Mouse (Mus musculus): ENCODE data around the gene Stx8. TPM values are rescaled to one million over a fixed set of nuclear protein-coding genes. Genes with fewer than 3 reads are reported as not detected.

Gene Stx8
- polyA plus RNA-seq, 1 experiment from 2014 or later, result 74.2 TPM

DNA sequence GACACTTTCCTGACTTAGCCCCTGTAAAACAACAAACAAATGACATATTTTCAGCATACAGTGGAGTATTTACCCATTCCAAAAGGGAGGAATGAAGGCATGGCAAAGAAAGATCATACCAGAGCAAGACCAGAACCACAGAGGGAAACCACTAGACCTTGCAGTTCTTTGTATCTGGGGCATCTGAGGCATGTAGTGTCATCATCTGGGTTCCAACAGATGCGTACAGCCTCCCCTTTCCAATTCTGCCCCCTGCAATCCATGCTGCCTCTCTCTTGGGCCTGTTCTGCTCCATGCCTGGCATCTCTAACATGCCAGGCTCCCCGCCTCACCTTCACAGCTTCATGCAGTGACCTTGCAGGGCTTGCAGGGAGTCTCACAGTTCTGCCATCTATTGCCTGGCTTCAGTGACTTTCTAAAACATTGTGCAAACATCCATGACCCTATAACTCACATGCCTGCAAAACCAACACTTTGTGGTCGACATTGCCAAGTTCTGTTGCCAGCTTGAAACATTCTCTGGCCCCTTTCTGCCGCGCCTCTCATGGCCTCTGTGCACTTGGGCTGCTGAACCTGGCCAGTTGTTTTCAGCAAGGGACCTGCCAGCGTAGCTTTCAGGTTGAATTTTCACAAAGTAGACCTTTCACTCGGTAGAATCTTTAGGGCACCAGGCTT is 206.1 kb downstream of the Stx8 start:
- Histone ChIP-seq H3K4me3 (no peak overlapping the region), H3K9me3 (0 out of 2 replicates have a peak, but pooled peaks cover 4% of the 10 kb centered on the region), H3K27me3 (0 out of 2 replicates have a peak, but pooled peaks cover 3% of the 10 kb centered on the region), H3K27ac (replicated peaks) (no peak overlapping the region), H3K36me3 (no peaks in the 10 kb centered on the region), H3K4me2 (no peak overlapping the region), H3K9ac (no peak overlapping the region), H3K4me1 (replicated peaks) (no peaks in the 10 kb centered on the region)
- 83% methylated on average over 7 of the region's 7 CpGs for WGBS
- no peak for ATAC-seq (ENCODE audit: low read depth)

DNA sequence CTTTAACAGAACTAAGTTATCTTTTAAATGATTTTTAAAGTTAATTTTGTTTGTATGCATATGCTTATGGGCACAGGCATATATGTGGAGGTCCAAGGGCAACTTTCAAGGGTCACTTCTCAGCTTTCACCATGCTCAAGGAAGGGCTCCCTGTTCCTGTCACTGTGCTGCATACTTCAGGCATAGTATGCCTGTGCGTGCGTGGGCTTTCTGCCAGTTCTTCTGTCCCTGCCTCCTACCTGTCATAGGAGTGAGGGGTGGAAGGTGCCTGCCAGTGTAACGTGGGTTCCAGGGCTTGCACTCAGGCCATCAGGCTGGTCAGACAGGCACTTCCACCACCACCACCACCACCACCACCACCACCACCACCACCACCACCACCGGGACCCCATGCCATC is 206.7 kb downstream of the Stx8 start:
- Histone ChIP-seq H3K27me3 (0 out of 2 replicates have a peak, but pooled peaks cover 3% of the 10 kb centered on the region), H3K9ac (no peak overlapping the region), H3K4me1 (replicated peaks) (peaks cover 3% of the 10 kb centered on the region), H3K4me3 (no peak overlapping the region), H3K9me3 (0 out of 2 replicates have a peak, but pooled peaks cover 4% of the 10 kb centered on the region), H3K36me3 (no peaks in the 10 kb centered on the region), H3K27ac (replicated peaks) (no peak overlapping the region), H3K4me2 (no peak overlapping the region)
- ATAC-seq (ENCODE audit: low read depth), result no peak
- WGBS, result 73% methylated on average over 4 of the region's 4 CpGs

DNA sequence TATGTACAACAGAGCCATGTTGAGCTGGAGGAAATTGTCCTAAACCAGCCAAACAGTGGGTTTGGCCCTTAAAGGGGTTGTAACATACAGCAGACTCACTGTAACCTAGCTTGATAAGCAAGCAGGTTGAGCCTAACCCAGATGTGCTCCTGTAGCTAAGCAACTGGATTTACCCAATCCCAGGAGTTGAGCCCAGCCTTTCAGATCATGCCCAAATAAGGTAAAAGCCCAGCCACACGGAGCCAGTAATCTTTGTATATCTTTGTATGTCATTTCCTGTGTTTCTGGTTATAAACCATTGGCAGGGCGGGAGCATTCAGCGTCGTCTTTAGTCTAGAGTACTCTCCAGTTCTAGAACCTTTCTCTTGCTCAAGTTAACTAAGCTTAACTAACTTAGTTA is 210.6 kb downstream of the Stx8 start:
- Histone ChIP-seq H3K4me3 (no peak overlapping the region), H3K36me3 (no peaks in the 10 kb centered on the region), H3K27me3 (0 out of 2 replicates have a peak, but pooled peaks cover 3% of the 10 kb centered on the region), H3K9ac (no peak overlapping the region), H3K27ac (replicated peaks) (no peak overlapping the region), H3K4me1 (replicated peaks) (peaks cover 6% of the 10 kb centered on the region), H3K9me3 (no peaks in the 10 kb centered on the region), H3K4me2 (no peak overlapping the region)
- no peak for ATAC-seq (ENCODE audit: low read depth)
- WGBS, result 87% methylated on average over 4 of the region's 4 CpGs

DNA sequence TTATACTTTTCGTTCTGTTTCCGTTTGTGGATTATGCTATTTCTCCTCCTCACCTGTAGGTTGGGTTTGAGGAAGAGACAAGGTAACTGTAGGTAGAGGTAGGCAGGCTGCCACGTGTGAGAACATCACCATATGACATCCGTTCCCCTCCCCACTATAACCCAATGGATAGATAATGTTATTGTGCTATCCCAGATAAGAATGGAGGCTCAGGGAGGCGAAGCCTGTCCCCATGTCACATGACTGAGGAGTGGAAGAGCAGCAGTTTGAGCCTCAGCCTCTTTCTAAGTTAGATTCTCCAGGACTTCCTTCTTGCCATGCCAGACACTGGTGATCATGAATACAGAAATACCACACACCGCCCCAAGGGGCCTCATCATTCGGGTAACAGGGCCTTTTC is 211.4 kb downstream of the Stx8 start:
- Histone ChIP-seq H3K9me3 (no peaks in the 10 kb centered on the region), H3K4me1 (replicated peaks) (peaks cover 6% of the 10 kb centered on the region), H3K9ac (no peak overlapping the region), H3K27ac (replicated peaks) (no peak overlapping the region), H3K36me3 (no peaks in the 10 kb centered on the region), H3K4me2 (no peak overlapping the region), H3K27me3 (0 out of 2 replicates have a peak, but pooled peaks cover 3% of the 10 kb centered on the region), H3K4me3 (no peak overlapping the region)
- 78% methylated on average over 7 of the region's 7 CpGs for WGBS
- no peak for ATAC-seq (ENCODE audit: low read depth)

DNA sequence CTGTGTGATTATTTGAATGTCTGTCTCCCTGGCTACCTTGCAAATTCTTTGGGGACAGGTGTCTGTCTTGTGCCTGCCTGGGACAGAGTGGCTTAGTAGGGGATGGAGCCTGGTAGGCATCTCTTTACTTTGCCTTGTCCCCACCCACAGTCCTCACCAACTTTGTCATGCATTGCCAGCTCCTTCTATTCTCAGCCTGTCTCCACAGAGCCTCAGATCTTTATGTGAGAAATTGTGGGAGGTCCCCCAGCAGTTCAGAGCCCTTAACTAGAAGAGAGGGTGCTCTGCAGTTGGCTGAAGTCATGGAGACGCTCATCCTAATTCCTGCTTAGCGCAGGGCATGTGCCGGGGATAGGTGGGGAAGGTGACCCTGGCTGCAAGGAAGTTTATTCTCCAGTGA is 219.7 kb downstream of the Stx8 start:
- no peaks in the 10 kb centered on the region for H3K27me3 ChIP-seq
- no peak overlapping the region for H3K9ac ChIP-seq
- peaks cover 20% of the 10 kb centered on the region for H3K4me1 ChIP-seq (replicated peaks)
- H3K4me2 ChIP-seq, result no peak overlapping the region
- H3K9me3 ChIP-seq, result no peaks in the 10 kb centered on the region
- no peak for ATAC-seq (ENCODE audit: low read depth)
- H3K36me3 ChIP-seq, result no peaks in the 10 kb centered on the region
- no peak overlapping the region for H3K27ac ChIP-seq (replicated peaks)
- H3K4me3 ChIP-seq, result no peak overlapping the region
- 92% methylated on average over 3 of the region's 3 CpGs for WGBS

DNA sequence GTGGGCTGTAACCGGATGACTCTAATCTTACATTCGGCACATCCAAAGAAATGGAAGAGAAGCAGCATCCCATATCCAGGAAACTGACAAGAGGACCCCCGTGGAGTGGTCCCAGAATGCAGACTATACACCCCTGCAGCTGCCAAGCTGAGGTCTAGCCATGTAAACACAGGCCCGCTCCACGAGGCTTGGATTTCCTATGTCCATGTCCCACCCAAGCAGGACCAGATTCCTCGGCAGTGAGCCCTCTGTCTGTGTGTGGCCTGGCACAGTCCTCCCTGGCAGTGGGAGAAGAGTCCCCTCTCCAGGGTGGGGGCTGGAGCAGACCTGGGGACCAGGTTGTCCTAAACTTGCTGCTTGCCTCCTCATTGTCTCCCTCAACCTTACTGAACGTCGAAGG is 221.2 kb downstream of the Stx8 start:
- H3K9ac ChIP-seq, result no peak overlapping the region
- no peaks in the 10 kb centered on the region for H3K9me3 ChIP-seq
- peaks cover 20% of the 10 kb centered on the region for H3K4me1 ChIP-seq (replicated peaks)
- H3K36me3 ChIP-seq, result no peaks in the 10 kb centered on the region
- no peak for ATAC-seq (ENCODE audit: low read depth)
- H3K27ac ChIP-seq (replicated peaks), result no peak overlapping the region
- H3K4me2 ChIP-seq, result no peak overlapping the region
- 69% methylated on average over 8 of the region's 8 CpGs for WGBS
- 0 out of 2 replicates have a peak, but pooled peaks cover 3% of the 10 kb centered on the region for H3K27me3 ChIP-seq
- H3K4me3 ChIP-seq, result no peak overlapping the region

DNA sequence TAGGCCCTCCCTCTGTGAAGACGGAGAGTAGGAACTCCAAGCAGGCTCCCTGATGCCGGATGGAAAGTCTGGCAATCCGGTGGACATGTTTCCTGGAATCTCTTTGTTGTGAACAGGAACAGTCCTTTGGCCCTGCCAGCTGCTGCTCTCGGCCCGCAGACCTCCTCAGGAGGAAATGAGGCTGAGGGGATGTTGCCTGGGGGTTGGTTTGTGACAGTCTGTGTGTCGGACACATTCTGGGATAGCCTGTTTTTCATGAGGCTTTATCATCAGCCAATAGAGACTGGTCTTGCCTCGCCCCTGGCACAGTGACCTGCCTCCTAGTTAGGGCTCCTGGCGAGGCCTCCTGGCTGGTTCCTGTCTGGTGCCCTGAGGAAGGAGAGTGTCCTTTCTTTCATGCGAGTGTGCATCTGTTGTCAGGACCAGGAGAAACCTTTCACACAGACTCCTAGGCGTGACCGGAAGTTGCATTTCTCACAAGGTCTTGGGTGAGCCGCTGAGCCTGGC is 222.8 kb downstream of the Stx8 start:
- Histone ChIP-seq H3K9ac (no peak overlapping the region), H3K36me3 (no peaks in the 10 kb centered on the region), H3K27ac (replicated peaks) (no peak overlapping the region; the same call in 1 of the 2 replicates), H3K27me3 (0 out of 2 replicates have a peak, but pooled peaks cover 3% of the 10 kb centered on the region), H3K9me3 (no peaks in the 10 kb centered on the region), H3K4me1 (replicated peaks) (peaks cover 20% of the 10 kb centered on the region), H3K4me2 (no peak overlapping the region), H3K4me3 (no peak overlapping the region)
- 55% methylated on average over 12 of the region's 12 CpGs for WGBS
- ATAC-seq (ENCODE audit: low read depth), result no peak

DNA sequence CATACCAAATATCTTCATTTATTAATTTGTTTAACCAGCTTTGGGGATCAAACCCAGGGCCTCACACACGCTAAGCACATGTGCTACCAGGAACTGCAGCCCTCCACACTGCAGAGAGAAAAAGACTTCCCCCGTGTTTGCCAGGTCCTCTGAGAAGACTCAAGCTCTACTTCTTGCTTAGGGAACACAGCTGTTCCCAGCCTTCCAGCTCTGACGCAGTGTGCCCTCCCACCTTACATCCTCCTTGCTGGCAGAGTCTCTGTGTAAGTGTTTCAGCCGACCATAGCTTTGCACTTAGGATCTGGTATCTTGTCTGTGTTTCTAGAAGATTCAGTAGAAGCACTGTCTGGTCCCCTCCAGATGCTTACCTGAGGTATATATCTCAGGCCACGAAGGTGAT is 224.9 kb downstream of the Stx8 start:
- 0 out of 2 replicates have a peak, but pooled peaks cover 3% of the 10 kb centered on the region for H3K27me3 ChIP-seq
- no peak overlapping the region for H3K9ac ChIP-seq
- 88% methylated on average over 5 of the region's 5 CpGs for WGBS
- no peak overlapping the region for H3K4me3 ChIP-seq
- H3K4me2 ChIP-seq, result no peak overlapping the region
- H3K27ac ChIP-seq (replicated peaks), result no peak overlapping the region
- no peak for ATAC-seq (ENCODE audit: low read depth)
- no peaks in the 10 kb centered on the region for H3K9me3 ChIP-seq
- peaks cover 35% of the 10 kb centered on the region for H3K4me1 ChIP-seq (replicated peaks)
- no peaks in the 10 kb centered on the region for H3K36me3 ChIP-seq

DNA sequence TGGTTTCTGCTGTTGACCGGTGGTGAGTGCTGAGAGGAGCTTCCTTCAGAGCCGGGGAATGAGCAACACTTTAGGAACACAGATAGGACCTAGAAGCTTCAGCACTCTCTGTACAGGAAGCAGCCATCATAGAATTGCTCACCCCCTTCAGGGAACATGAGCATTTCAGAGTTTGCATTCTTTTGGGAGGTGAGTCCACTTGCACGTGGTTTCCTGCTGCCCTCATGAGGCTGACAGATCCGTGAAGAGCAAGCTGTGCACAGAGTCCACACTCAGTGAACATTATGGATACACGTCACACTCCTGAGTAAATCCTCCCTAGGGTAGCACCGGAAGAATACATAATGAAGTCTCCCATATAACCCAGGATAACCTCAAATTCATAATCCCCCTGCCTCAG is 229.2 kb downstream of the Stx8 start:
- Histone ChIP-seq H3K4me1 (replicated peaks) (peaks cover 34% of the 10 kb centered on the region), H3K27me3 (0 out of 2 replicates have a peak, but pooled peaks cover 3% of the 10 kb centered on the region), H3K9me3 (no peaks in the 10 kb centered on the region), H3K36me3 (no peaks in the 10 kb centered on the region), H3K9ac (no peak overlapping the region), H3K4me2 (no peak overlapping the region), H3K4me3 (no peak overlapping the region), H3K27ac (replicated peaks) (no peak overlapping the region)
- ATAC-seq (ENCODE audit: low read depth), result no peak; the same call in 1 of the 2 replicates
- WGBS, result 69% methylated on average over 6 of the region's 6 CpGs

DNA sequence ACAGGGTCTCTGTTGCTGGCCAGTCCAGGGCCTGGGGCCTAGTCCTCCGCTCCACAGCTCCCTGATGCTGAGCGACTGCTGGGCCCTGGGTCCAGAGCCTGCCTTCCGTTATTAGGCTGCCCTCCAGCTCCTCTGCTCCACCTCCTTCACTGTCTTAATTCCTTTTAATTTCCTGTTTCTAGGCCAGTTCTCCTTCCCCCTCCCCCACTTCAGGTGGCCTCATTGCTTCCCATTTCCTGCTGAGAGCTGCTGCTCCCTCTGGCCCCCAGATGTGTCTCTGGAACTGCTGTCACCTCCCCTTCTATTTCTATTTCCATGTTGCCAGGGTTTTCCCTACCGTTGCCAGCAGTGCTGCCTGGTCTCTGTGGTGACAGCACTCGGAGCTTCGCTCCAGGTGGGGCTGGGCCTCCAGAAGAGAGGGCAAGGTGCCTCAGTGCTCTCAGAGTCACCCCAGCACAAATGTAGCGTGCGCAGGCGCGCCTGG is 229.7 kb downstream of the Stx8 start:
- 0 out of 2 replicates have a peak, but pooled peaks cover 3% of the 10 kb centered on the region for H3K27me3 ChIP-seq
- peaks cover 35% of the 10 kb centered on the region for H3K4me1 ChIP-seq (replicated peaks)
- 0 out of 2 replicates have a peak overlapping the region, but pooled peaks have one; percentile 4 for H3K27ac ChIP-seq (replicated peaks)
- no peak overlapping the region for H3K4me2 ChIP-seq
- H3K9ac ChIP-seq, result no peak overlapping the region
- H3K9me3 ChIP-seq, result no peaks in the 10 kb centered on the region
- no peak overlapping the region for H3K4me3 ChIP-seq
- no peaks in the 10 kb centered on the region for H3K36me3 ChIP-seq
- WGBS, result 68% methylated on average over 10 of the region's 10 CpGs
- ATAC-seq (ENCODE audit: low read depth), result no peak

DNA sequence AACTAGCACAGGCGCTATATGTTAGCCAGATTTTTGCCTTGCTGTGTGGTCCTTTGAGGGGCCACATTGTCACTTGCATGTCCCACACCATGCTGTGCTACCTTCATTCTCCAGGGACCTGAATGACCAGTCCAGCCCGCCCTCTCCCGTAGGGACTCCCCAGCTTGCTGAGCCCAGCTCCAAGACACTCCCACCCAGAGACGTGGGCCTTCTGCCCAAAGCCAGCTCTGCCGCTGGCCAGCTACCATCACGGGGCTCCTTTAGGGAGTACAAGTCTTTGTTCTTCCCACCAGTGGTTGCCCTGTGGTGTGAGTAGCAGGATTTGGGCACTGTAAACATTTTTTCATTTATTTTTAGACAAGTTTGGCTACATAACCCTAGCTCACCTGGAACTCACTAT is 230.6 kb downstream of the Stx8 start:
- Histone ChIP-seq H3K36me3 (no peaks in the 10 kb centered on the region), H3K9me3 (no peaks in the 10 kb centered on the region), H3K9ac (no peak overlapping the region), H3K4me2 (no peak overlapping the region), H3K27me3 (peaks cover 3% of the 10 kb centered on the region; the same call in 1 of the 2 replicates), H3K27ac (replicated peaks) (no peak overlapping the region), H3K4me1 (replicated peaks) (peaks cover 35% of the 10 kb centered on the region), H3K4me3 (no peak overlapping the region)
- WGBS, result 73% methylated on average over 6 of the region's 6 CpGs
- 0 out of 2 replicates have a peak, but pooled peaks have one; percentile 37 for ATAC-seq (ENCODE audit: low read depth)

DNA sequence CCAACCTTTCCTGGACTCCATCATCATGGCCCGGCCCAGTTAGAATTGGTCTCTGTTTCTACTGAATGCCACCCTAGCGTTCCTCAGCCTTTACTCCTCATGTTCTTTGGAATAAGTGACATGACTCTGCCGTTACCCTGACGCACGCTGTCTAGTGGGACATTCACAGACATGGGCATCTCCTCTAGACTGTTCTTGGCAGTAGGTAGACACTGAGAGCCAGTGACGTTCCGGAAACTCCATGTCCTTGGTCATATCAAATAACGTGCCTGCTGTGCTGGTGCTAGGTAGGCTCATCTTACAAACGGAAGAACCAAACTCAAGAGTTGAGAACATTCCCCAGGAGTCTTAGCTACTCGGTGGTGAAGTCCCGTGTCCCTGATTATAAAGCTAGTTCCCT is 231.5 kb downstream of the Stx8 start:
- Histone ChIP-seq H3K36me3 (no peaks in the 10 kb centered on the region), H3K9me3 (no peaks in the 10 kb centered on the region), H3K9ac (no peak overlapping the region), H3K4me3 (no peak overlapping the region), H3K4me2 (no peak overlapping the region), H3K27me3 (peaks cover 5% of the 10 kb centered on the region; the same call in 1 of the 2 replicates), H3K27ac (replicated peaks) (no peak overlapping the region), H3K4me1 (replicated peaks) (peaks cover 43% of the 10 kb centered on the region)
- WGBS, result 91% methylated on average over 11 of the region's 11 CpGs
- ATAC-seq (ENCODE audit: low read depth), result no peak
